Mouse (Mus musculus) MEL (cell line): ENCODE data around the gene Tekt5. TPM values are rescaled to one million over a fixed set of nuclear protein-coding genes. Genes with fewer than 3 reads are reported as not detected.

ENCODE experiments used
- DNase-seq: peaks from one replicate; pipeline ENCODE4 v3.0.0; 2011; ENCODE audit warnings: low read depth, low spot score
- H3K27ac ChIP-seq: 2 replicates; pipeline ENCODE4 v1.5.1; 2012; ENCODE audit warnings: low read depth, mild to moderate bottlenecking, control low read depth, low read length, moderate library complexity; ENCODE audit not compliant: control insufficient read depth
- H3K27me3 ChIP-seq, 2 experiments: fragments of 150-350 bp in 1 of 2; sonication (generic) in 1 of 2; 2 replicates each; pipeline ENCODE4 v1.6.1; 2012; ENCODE audit warnings: low read length in 2 of 2, mild to moderate bottlenecking in 2 of 2, improper control_type of control experiment in 1 of 2, moderate library complexity in 1 of 2; ENCODE audit not compliant: insufficient read depth in 2 of 2, control insufficient read depth in 1 of 2
- H3K36me3 ChIP-seq, 2 experiments: 2 replicates each; pipeline ENCODE4 v1.6.1; 2012 to 2014; ENCODE audit warnings: low read length in 2 of 2, improper control_type of control experiment in 1 of 2, inconsistent platforms in 1 of 2, mild to moderate bottlenecking in 1 of 2; ENCODE audit not compliant: insufficient read depth in 2 of 2, control insufficient read depth in 1 of 2
- H3K4me1 ChIP-seq, 2 experiments: fragments of 150-350 bp in 1 of 2; sonication (generic) in 1 of 2; 2 replicates each; pipeline ENCODE4 v1.6.1; 2012; ENCODE audit warnings: low read length in 2 of 2, improper control_type of control experiment in 1 of 2, mild to moderate bottlenecking in 1 of 2; ENCODE audit not compliant: insufficient read depth in 2 of 2, control insufficient read depth in 1 of 2
- H3K4me3 ChIP-seq, 2 experiments: fragments of 150-350 bp in 1 of 2; sonication (generic) in 1 of 2; 2 replicates each; pipeline ENCODE4 v1.5.1; 2012; ENCODE audit warnings: low read depth in 2 of 2, low read length in 2 of 2, mild to moderate bottlenecking in 2 of 2, moderate library complexity in 2 of 2, control low read depth in 1 of 2, improper control_type of control experiment in 1 of 2; ENCODE audit not compliant: control insufficient read depth in 1 of 2, insufficient read depth in 1 of 2
- H3K79me2 ChIP-seq: 2 replicates; pipeline ENCODE4 v1.6.1; 2012; ENCODE audit warnings: mild to moderate bottlenecking, low read length, moderate library complexity; ENCODE audit not compliant: control insufficient read depth, poor library complexity, insufficient read depth
- H3K9ac ChIP-seq: 2 replicates; pipeline ENCODE4 v1.6.1; 2012; ENCODE audit warnings: low read depth, mild to moderate bottlenecking, control low read depth, low read length, moderate library complexity; ENCODE audit not compliant: control insufficient read depth, poor library complexity, severe bottlenecking
- H3K9me3 ChIP-seq: fragments of 150-350 bp; sonication (generic); replicated peaks from 2 replicates; pipeline ENCODE4 v1.6.1; 2012; ENCODE audit warnings: mild to moderate bottlenecking, low read length, improper control_type of control experiment, moderate library complexity; ENCODE audit not compliant: insufficient read depth
- BHLHE40 ChIP-seq: IDR thresholded peaks from 2 replicates; pipeline ENCODE4 v1.6.1; 2012; ENCODE audit warnings: low read depth, mild to moderate bottlenecking, inconsistent platforms, low read length, improper control_type of control experiment, borderline replicate concordance
- CHD1 ChIP-seq: IDR thresholded peaks from 2 replicates; pipeline ENCODE4 v1.6.1; 2012; ENCODE audit warnings: low read depth, mild to moderate bottlenecking, inconsistent platforms, low read length, improper control_type of control experiment
- CHD2 ChIP-seq: IDR thresholded peaks from 2 replicates; pipeline ENCODE4 v1.6.1; 2011; ENCODE audit warnings: low read length, improper control_type of control experiment
- CTCF ChIP-seq, 3 experiments: IDR thresholded peaks in 2 of 3; conservative IDR thresholded peaks in 1 of 3; 2 replicates each; pipeline ENCODE4 v1.5.1; 2011 to 2012; ENCODE audit warnings: low read length in 3 of 3, low read depth in 2 of 3, mild to moderate bottlenecking in 2 of 3, improper control_type of control experiment in 1 of 3, inconsistent platforms in 1 of 3, mixed read lengths in 1 of 3, moderate library complexity in 1 of 3; ENCODE audit not compliant: control insufficient read depth in 1 of 3, insufficient read depth in 1 of 3, poor library complexity in 1 of 3, severe bottlenecking in 1 of 3
- GATA1 ChIP-seq: IDR thresholded peaks from 2 replicates; pipeline ENCODE4 v1.6.1; 2011; ENCODE audit warnings: low read depth, low read length, improper control_type of control experiment
- MAFK ChIP-seq: IDR thresholded peaks from 2 replicates; pipeline ENCODE4 v1.6.1; 2011; ENCODE audit warnings: low read depth, mild to moderate bottlenecking, low read length, improper control_type of control experiment, borderline replicate concordance
- MAX ChIP-seq: IDR thresholded peaks from 2 replicates; pipeline ENCODE4 v1.6.1; 2011; ENCODE audit warnings: low read length, improper control_type of control experiment
- MAZ ChIP-seq: IDR thresholded peaks from 2 replicates; pipeline ENCODE4 v1.6.1; 2012; ENCODE audit warnings: low read depth, mild to moderate bottlenecking, inconsistent platforms, low read length, improper control_type of control experiment
- MEF2A ChIP-seq: IDR thresholded peaks from 2 replicates; pipeline ENCODE4 v1.6.1; 2014; ENCODE audit warnings: low read depth, mild to moderate bottlenecking, inconsistent platforms, low read length, improper control_type of control experiment; ENCODE audit not compliant: poor library complexity, insufficient replicate concordance, severe bottlenecking; ENCODE audit errors: extremely low read depth
- MYB ChIP-seq: IDR thresholded peaks from 2 replicates; pipeline ENCODE4 v1.6.1; 2011; ENCODE audit warnings: mild to moderate bottlenecking, low read depth, low read length, improper control_type of control experiment
- MYC ChIP-seq: IDR thresholded peaks from 2 replicates; pipeline ENCODE4 v1.6.1; 2011; ENCODE audit warnings: low read depth, mild to moderate bottlenecking, low read length, improper control_type of control experiment, moderate library complexity
- NRF1 ChIP-seq: IDR thresholded peaks from 2 replicates; pipeline ENCODE4 v1.6.1; 2014; ENCODE audit warnings: low read depth, mild to moderate bottlenecking, inconsistent platforms, low read length, improper control_type of control experiment, moderate library complexity; ENCODE audit not compliant: poor library complexity, insufficient read depth, severe bottlenecking
- POLR2A ChIP-seq, 2 experiments: IDR thresholded peaks; 2 replicates each; pipeline ENCODE4 v1.6.1; 2011 to 2012; ENCODE audit warnings: low read length in 2 of 2, mild to moderate bottlenecking in 2 of 2, control low read depth in 1 of 2, improper control_type of control experiment in 1 of 2, low read depth in 1 of 2, moderate library complexity in 1 of 2; ENCODE audit not compliant: control insufficient read depth in 1 of 2, insufficient read depth in 1 of 2, poor library complexity in 1 of 2
- RCOR1 ChIP-seq: IDR thresholded peaks from 2 replicates; pipeline ENCODE4 v1.6.1; 2012; ENCODE audit warnings: low read depth, mild to moderate bottlenecking, inconsistent platforms, low read length, improper control_type of control experiment
- SIN3A ChIP-seq: IDR thresholded peaks from 2 replicates; pipeline ENCODE4 v1.6.1; 2012; ENCODE audit warnings: low read length, improper control_type of control experiment, inconsistent platforms
- USF2 ChIP-seq, 2 experiments: IDR thresholded peaks; 2 replicates each; pipeline ENCODE4 v1.6.1; 2011 to 2012; ENCODE audit warnings: improper control_type of control experiment in 2 of 2, low read length in 2 of 2, borderline replicate concordance in 1 of 2, inconsistent platforms in 1 of 2, low read depth in 1 of 2, mild to moderate bottlenecking in 1 of 2; ENCODE audit not compliant: insufficient read depth in 1 of 2
- ZMIZ1 ChIP-seq: IDR thresholded peaks from 2 replicates; pipeline ENCODE4 v1.6.1; 2012; ENCODE audit warnings: low read depth, mild to moderate bottlenecking, inconsistent platforms, low read length, improper control_type of control experiment, moderate library complexity
- ZNF384 ChIP-seq: IDR thresholded peaks from 2 replicates; pipeline ENCODE4 v1.6.1; 2012; ENCODE audit warnings: low read depth, mild to moderate bottlenecking, inconsistent platforms, low read length, improper control_type of control experiment
- polyA plus RNA-seq, 2 experiments: library from polyadenylated mRNA; stranded (reverse) in 1 of 2; unstranded in 1 of 2; fragments of >175 nt in 1 of 2; fragments of >200 nt in 1 of 2; gene quantifications; 2 replicates each; pipeline versions ENCODE4 v1.2.1 to v1.2.4; 2012; ENCODE audit warnings: low replicate concordance in 2 of 2, low read depth in 1 of 2; ENCODE audit not compliant: insufficient read length in 2 of 2, insufficient read depth in 1 of 2, missing spikeins in 1 of 2
- total RNA-seq: library from RNA; depleted of rRNA; stranded (reverse); fragments of 300-350 nt; gene quantifications from 2 replicates; pipeline ENCODE4 v1.2.3, GENCODE M21; 2012

Gene Tekt5
- total and polyA plus RNA-seq, 3 experiments, result 0.08 to 0.25 TPM; not detected in 1

GRCm38 (mm10) chr16:10398755-10399154 lies 3.5 kb upstream of the Tekt5 start:
- H3K9me3 ChIP-seq, result no peaks in the 10 kb centered on the region
- no peaks in the 10 kb centered on the region for H3K36me3 ChIP-seq
- no peaks in the 10 kb centered on the region for H3K79me2 ChIP-seq
- no peak overlapping the region for H3K27ac ChIP-seq
- H3K4me1 ChIP-seq, result no peaks in the 10 kb centered on the region
- H3K27me3 ChIP-seq, result peaks cover 0 to 2% of the 10 kb centered on the region in 2 experiments; a peak in 1 of 4 replicates
- no peak overlapping the region for H3K4me3 ChIP-seq
- no peak for TF ChIP-seq MEF2A
- no peak for TF ChIP-seq RCOR1
- no peak for TF ChIP-seq SIN3A
- no peak for DNase-seq
- H3K9ac ChIP-seq, result no peak overlapping the region

GRCm38 (mm10) chr16:10392587-10392986 lies 2.7 kb downstream of the Tekt5 start:
- no peaks in the 10 kb centered on the region for H3K9me3 ChIP-seq
- no peak for DNase-seq
- H3K79me2 ChIP-seq, result no peaks in the 10 kb centered on the region
- no peak overlapping the region for H3K4me3 ChIP-seq
- no peak overlapping the region for H3K27ac ChIP-seq
- TF ChIP-seq MYB (no peak), BHLHE40 (no peak), GATA1 (no peak), MYC (no peak), NRF1 (no peak), CHD2 (no peak), USF2 (IDR thresholded peaks at IDR 0.05; ENCODE audit: borderline replicate concordance in 1 of 2, insufficient read depth in 1 of 2, low read depth in 1 of 2, low read length in 2 of 2) (no peak), MAZ (no peak), MAX (no peak), MAFK (no peak), ZMIZ1 (no peak), CHD1 (no peak), ZNF384 (no peak), CTCF (IDR thresholded peaks at IDR 0.05 in 2 of 3, conservative IDR thresholded peaks at IDR 0.05 in 1 of 3; ENCODE audit: control insufficient read depth in 1 of 3, insufficient read depth in 1 of 3, low read depth in 2 of 3, low read length in 3 of 3, poor library complexity in 1 of 3, severe bottlenecking in 1 of 3) (no peak), SIN3A (no peak), POLR2A (IDR thresholded peaks at IDR 0.05; ENCODE audit: control insufficient read depth in 1 of 2, insufficient read depth in 1 of 2, low read depth in 1 of 2, low read length in 2 of 2, poor library complexity in 1 of 2) (no peak)
- H3K27me3 ChIP-seq, result peaks cover 0 to 2% of the 10 kb centered on the region in 2 experiments; a peak in 1 of 4 replicates
- H3K9ac ChIP-seq, result no peak overlapping the region
- peaks cover 0 to 5% of the 10 kb centered on the region in 2 experiments; a peak in 1 of 4 replicates for H3K4me1 ChIP-seq
- no peaks in the 10 kb centered on the region for H3K36me3 ChIP-seq
